Mouse (Mus musculus): ENCODE measurements around the gene Gm20388. TPM values are rescaled to one million over a fixed set of nuclear protein-coding genes. Genes with fewer than 3 reads are reported as not detected.

Gene Gm20388
- polyA plus RNA-seq, 1 experiment from 2014 or later = not detected

GRCm38 (mm10) chr8:122844161-122844560, 2933.5 kb downstream of the Gm20388 start:
- Histone ChIP-seq H3K4me1 (ENCODE audit: control insufficient read depth, insufficient read depth, low read length) (0 out of 2 replicates have a peak, but pooled peaks cover 2% of the 10 kb centered on the region), H3K4me2 (ENCODE audit: low read depth, severe bottlenecking) (no peak overlapping the region), H3K9me3 (ENCODE audit: control insufficient read depth, low read length) (no peaks in the 10 kb centered on the region), H3K9ac (ENCODE audit: low read length) (no peak overlapping the region), H3K27me3 (ENCODE audit: control insufficient read depth, insufficient read depth, low read length) (0 out of 2 replicates have a peak, but pooled peaks cover 3% of the 10 kb centered on the region), H3K4me3 (ENCODE audit: low read depth, low read length) (no peak overlapping the region), H3K36me3 (ENCODE audit: control insufficient read depth, insufficient read depth, low read length) (no peaks in the 10 kb centered on the region), H3K27ac (replicated peaks; ENCODE audit: low read depth, low read length) (no peak overlapping the region)
- DNase-seq (ENCODE audit: low spot score) (no peak), ATAC-seq (ENCODE audit: insufficient number of reproducible peaks, low FRiP score, low TSS enrichment, low read depth) (no peak)
- 64% methylated on average over 3 of the region's 3 CpGs for WGBS

GRCm38 (mm10) chr8:122845662-122846061, 2935.0 kb downstream of the Gm20388 start:
- Histone ChIP-seq H3K36me3 (ENCODE audit: control insufficient read depth, insufficient read depth, low read length) (no peaks in the 10 kb centered on the region), H3K27me3 (ENCODE audit: control insufficient read depth, insufficient read depth, low read length) (0 out of 2 replicates have a peak, but pooled peaks cover 3% of the 10 kb centered on the region), H3K4me2 (ENCODE audit: low read depth, severe bottlenecking) (no peak overlapping the region), H3K27ac (replicated peaks; ENCODE audit: low read depth, low read length) (no peak overlapping the region), H3K9me3 (ENCODE audit: control insufficient read depth, low read length) (no peaks in the 10 kb centered on the region), H3K9ac (ENCODE audit: low read length) (no peak overlapping the region), H3K4me3 (ENCODE audit: low read depth, low read length) (no peak overlapping the region), H3K4me1 (ENCODE audit: control insufficient read depth, insufficient read depth, low read length) (peaks cover 8% of the 10 kb centered on the region; the same call in 1 of the 2 replicates)
- 84% methylated on average over 4 of the region's 4 CpGs for WGBS
- ATAC-seq (ENCODE audit: insufficient number of reproducible peaks, low FRiP score, low TSS enrichment, low read depth) = no peak
- no peak for DNase-seq (ENCODE audit: low spot score)

GRCm38 (mm10) chr8:122847829-122848561, 2937.4 kb downstream of the Gm20388 start, which contains the start of gene Cdh15:
Gene Cdh15, plus strand, starts transcription at chr8:122847966.
- WGBS = 14% methylated on average over 17 of the region's 18 CpGs

GRCm38 (mm10) chr8:122849152-122849910, 2938.7 kb downstream of the Gm20388 start:
- H3K4me3 ChIP-seq (ENCODE audit: low read depth, low read length) = no peak overlapping the region
- H3K36me3 ChIP-seq (ENCODE audit: control insufficient read depth, insufficient read depth, low read length) = no peaks in the 10 kb centered on the region
- H3K9me3 ChIP-seq (ENCODE audit: control insufficient read depth, low read length) = no peaks in the 10 kb centered on the region
- DNase-seq (ENCODE audit: low spot score) = no peak
- 0 out of 2 replicates have a peak overlapping the region, but pooled peaks have one; percentile 2 for H3K4me2 ChIP-seq (ENCODE audit: low read depth, severe bottlenecking)
- 65% methylated on average over 10 of the region's 11 CpGs for WGBS
- H3K4me1 ChIP-seq (ENCODE audit: control insufficient read depth, insufficient read depth, low read length) = peaks cover 11% of the 10 kb centered on the region; the same call in 1 of the 2 replicates
- ATAC-seq (ENCODE audit: insufficient number of reproducible peaks, low FRiP score, low TSS enrichment, low read depth) = no peak; the same call in 1 of the 2 replicates
- H3K27me3 ChIP-seq (ENCODE audit: control insufficient read depth, insufficient read depth, low read length) = 0 out of 2 replicates have a peak, but pooled peaks cover 3% of the 10 kb centered on the region
- H3K9ac ChIP-seq (ENCODE audit: low read length) = peak overlapping the region; percentile 12; the same call in 1 of the 2 replicates
- no peak overlapping the region for H3K27ac ChIP-seq (replicated peaks; ENCODE audit: low read depth, low read length)

More at GRCm38 (mm10) chr8:122847829-122848561, 2937.4 kb downstream of the Gm20388 start, which contains the start of gene Cdh15:
- 0 out of 2 replicates have a peak within 1 kb of the TSS, but pooled peaks have one; percentile 8 for H3K4me2 ChIP-seq (ENCODE audit: low read depth, severe bottlenecking)
- ATAC-seq (ENCODE audit: insufficient number of reproducible peaks, low FRiP score, low TSS enrichment, low read depth) (peak; percentile 70), DNase-seq (ENCODE audit: low spot score) (peak; percentile 74)
- peak within 1 kb of the TSS; percentile 12; the same call in 1 of the 2 replicates for H3K4me3 ChIP-seq (ENCODE audit: low read depth, low read length)
- no peak within 1 kb of the TSS for H3K9ac ChIP-seq (ENCODE audit: low read length)
- no peak within 1 kb of the TSS for H3K27ac ChIP-seq (replicated peaks; ENCODE audit: low read depth, low read length)
- H3K4me1 ChIP-seq (ENCODE audit: control insufficient read depth, insufficient read depth, low read length) = peaks cover 9% of the 10 kb centered on the region; the same call in 1 of the 2 replicates
- 0 out of 2 replicates have a peak, but pooled peaks cover 3% of the 10 kb centered on the region for H3K27me3 ChIP-seq (ENCODE audit: control insufficient read depth, insufficient read depth, low read length)
- H3K36me3 ChIP-seq (ENCODE audit: control insufficient read depth, insufficient read depth, low read length) = no peaks in the 10 kb centered on the region
- no peaks in the 10 kb centered on the region for H3K9me3 ChIP-seq (ENCODE audit: control insufficient read depth, low read length)

- 71% methylated on average over 3 of the region's 3 CpGs for WGBS
- Histone ChIP-seq H3K4me2 (ENCODE audit: low read depth, severe bottlenecking) (peak overlapping the region; percentile 12; the same call in 1 of the 2 replicates), H3K9me3 (ENCODE audit: control insufficient read depth, low read length) (no peaks in the 10 kb centered on the region), H3K9ac (ENCODE audit: low read length) (no peak overlapping the region), H3K27me3 (ENCODE audit: control insufficient read depth, insufficient read depth, low read length) (0 out of 2 replicates have a peak, but pooled peaks cover 3% of the 10 kb centered on the region), H3K4me1 (ENCODE audit: control insufficient read depth, insufficient read depth, low read length) (peaks cover 11% of the 10 kb centered on the region; the same call in 1 of the 2 replicates), H3K27ac (replicated peaks; ENCODE audit: low read depth, low read length) (no peak overlapping the region), H3K36me3 (ENCODE audit: control insufficient read depth, insufficient read depth, low read length) (no peaks in the 10 kb centered on the region), H3K4me3 (ENCODE audit: low read depth, low read length) (no peak overlapping the region)
- no peak for DNase-seq (ENCODE audit: low spot score)
- peak; percentile 37; the same call in 1 of the 2 replicates for ATAC-seq (ENCODE audit: insufficient number of reproducible peaks, low FRiP score, low TSS enrichment, low read depth)
Measured at GRCm38 (mm10) chr8:122850641-122851240, 2940.1 kb downstream of the Gm20388 start.

- no peak for DNase-seq (ENCODE audit: low spot score)
- 83% methylated on average over 12 of the region's 12 CpGs for WGBS
- Histone ChIP-seq H3K4me3 (ENCODE audit: low read depth, low read length) (no peak overlapping the region), H3K36me3 (ENCODE audit: control insufficient read depth, insufficient read depth, low read length) (no peaks in the 10 kb centered on the region), H3K9ac (ENCODE audit: low read length) (no peak overlapping the region), H3K4me1 (ENCODE audit: control insufficient read depth, insufficient read depth, low read length) (peaks cover 11% of the 10 kb centered on the region; the same call in 1 of the 2 replicates), H3K27ac (replicated peaks; ENCODE audit: low read depth, low read length) (no peak overlapping the region), H3K4me2 (ENCODE audit: low read depth, severe bottlenecking) (no peak overlapping the region), H3K27me3 (ENCODE audit: control insufficient read depth, insufficient read depth, low read length) (0 out of 2 replicates have a peak, but pooled peaks cover 3% of the 10 kb centered on the region), H3K9me3 (ENCODE audit: control insufficient read depth, low read length) (no peaks in the 10 kb centered on the region)
- no peak for ATAC-seq (ENCODE audit: insufficient number of reproducible peaks, low FRiP score, low TSS enrichment, low read depth)
Measured at GRCm38 (mm10) chr8:122851692-122852545, 2941.3 kb downstream of the Gm20388 start.

- 0 out of 2 replicates have a peak, but pooled peaks cover 3% of the 10 kb centered on the region for H3K27me3 ChIP-seq (ENCODE audit: control insufficient read depth, insufficient read depth, low read length)
- DNase-seq (ENCODE audit: low spot score) (no peak), ATAC-seq (ENCODE audit: insufficient number of reproducible peaks, low FRiP score, low TSS enrichment, low read depth) (no peak)
- WGBS = 38% methylated on average over 1 of the region's 1 CpGs
- H3K4me2 ChIP-seq (ENCODE audit: low read depth, severe bottlenecking) = no peak overlapping the region
- H3K4me1 ChIP-seq (ENCODE audit: control insufficient read depth, insufficient read depth, low read length) = peaks cover 11% of the 10 kb centered on the region; the same call in 1 of the 2 replicates
- no peaks in the 10 kb centered on the region for H3K36me3 ChIP-seq (ENCODE audit: control insufficient read depth, insufficient read depth, low read length)
- no peaks in the 10 kb centered on the region for H3K9me3 ChIP-seq (ENCODE audit: control insufficient read depth, low read length)
- no peak overlapping the region for H3K4me3 ChIP-seq (ENCODE audit: low read depth, low read length)
- H3K9ac ChIP-seq (ENCODE audit: low read length) = no peak overlapping the region
- no peak overlapping the region for H3K27ac ChIP-seq (replicated peaks; ENCODE audit: low read depth, low read length)
Measured at GRCm38 (mm10) chr8:122852546-122852905, 2941.9 kb downstream of the Gm20388 start.
